Mouse (Mus musculus): Measurements from ENCODE around the gene Cog4. TPM values are rescaled to one million over a fixed set of nuclear protein-coding genes. Genes with fewer than 3 reads are reported as not detected.
"Not testable (repeated sequence)": the region's sequence is repeated elsewhere in the genome, so short reads cannot be mapped to it uniquely, and the experiment has no call there.

The Cog4 gene
- total RNA-seq, 2 experiments from 2014 or later: 58.6 to 67.6 TPM

GRCm38 (mm10) chr8:110926690-110927089 lies 80.3 kb downstream of the Cog4 start:
- no peak for DNase-seq

- DNase-seq: no peak
Observed at GRCm38 (mm10) chr8:110928435-110928834, 82.0 kb downstream of the Cog4 start.

- DNase-seq: no peak
Observed at GRCm38 (mm10) chr8:110929066-110929465, 82.7 kb downstream of the Cog4 start.

GRCm38 (mm10) chr8:110929672-110930071 lies 83.3 kb downstream of the Cog4 start:
- not testable (repeated sequence) for DNase-seq

- peak in 1 of 2 experiments; percentile 26 for DNase-seq
Observed at GRCm38 (mm10) chr8:110931176-110931939, 85.0 kb downstream of the Cog4 start.

Other genes with a start within 250 kb of the Cog4 start
- 10 to 100 TPM; 23.9 TPM for gene Vac14, start 228.0 kb upstream of the Cog4 start, total RNA-seq (2021)
- gene Mtss1l, start 125.1 kb upstream of the Cog4 start, total RNA-seq (2021): 100 to 1,000 TPM; 218 to 225 TPM
- 10 to 100 TPM; 76.7 to 81.1 TPM for gene Il34, start 40.7 kb upstream of the Cog4 start, total RNA-seq (2021)
- 10 to 100 TPM; 73.1 to 76.9 TPM for gene Sf3b3, start 187 bp downstream of the Cog4 start, total RNA-seq (2021)
- 10 to 100 TPM; 20.8 to 24.0 TPM for gene Fuk, start 55.9 kb downstream of the Cog4 start, total RNA-seq (2021)
- 10 to 100 TPM; 94.9 to 95.6 TPM for gene St3gal2, start 73.3 kb downstream of the Cog4 start, total RNA-seq (2021)
- gene Ddx19a, start 151.2 kb downstream of the Cog4 start, total RNA-seq (2021): 10 to 100 TPM; 28.9 to 31.0 TPM
- gene Ddx19b, start 185.2 kb downstream of the Cog4 start, total RNA-seq (2021): 10 to 100 TPM; 19.9 TPM
- 10 to 100 TPM; 85.2 to 88.8 TPM for gene Aars, start 186.5 kb downstream of the Cog4 start, total RNA-seq (2021)
- not detected for gene Exosc6, start 209.7 kb downstream of the Cog4 start, total RNA-seq (2021)
- gene Clec18a, start 245.8 kb downstream of the Cog4 start, total RNA-seq (2021): 1 to 10 TPM; 1.1 to 1.2 TPM
- 10 to 100 TPM; 25.9 to 26.1 TPM for gene Pdpr, start 248.0 kb downstream of the Cog4 start, total RNA-seq (2021)